Comparison of ENCODE assay signal across 8 mouse cellular contexts in genomic region chr17:15194894-15195461, GRCm38 (mm10).
DNase-seq lines count a peak whose midpoint lies in the region; ATAC-seq lines count a peak whose summit lies in the region.

No protein-coding gene starts in this region.

- peaks cover 13% of the 10 kb centered on the region for H3K4me1 ChIP-seq in heart, embryonic 15.5 days (replicated peaks)
- 0 out of 2 replicates have a peak, but pooled peaks cover 3% of the 10 kb centered on the region for H3K4me1 ChIP-seq in embryonic facial prominence, embryonic 11.5 days (ENCODE audit: control insufficient read depth, insufficient read depth, low read length)
- peaks cover 13% of the 10 kb centered on the region for H3K4me1 ChIP-seq in hindbrain, embryonic 14.5 days (replicated peaks; ENCODE audit: control insufficient read depth, insufficient read depth, low read length)
- H3K4me1 ChIP-seq in midbrain, embryonic 16.5 days (ENCODE audit: control insufficient read depth, insufficient read depth, low read length), result peaks cover 9% of the 10 kb centered on the region

- no peaks in the 10 kb centered on the region for H3K36me3 ChIP-seq in heart, embryonic 15.5 days
- no peaks in the 10 kb centered on the region for H3K36me3 ChIP-seq in embryonic facial prominence, embryonic 11.5 days (replicated peaks; ENCODE audit: control insufficient read depth, insufficient read depth, low read depth, low read length)
- H3K36me3 ChIP-seq in hindbrain, embryonic 14.5 days (replicated peaks; ENCODE audit: control insufficient read depth, insufficient read depth), result no peaks in the 10 kb centered on the region
- H3K36me3 ChIP-seq in midbrain, embryonic 16.5 days (ENCODE audit: control insufficient read depth, insufficient read depth, low read length), result no peaks in the 10 kb centered on the region

- H3K27ac ChIP-seq in heart, embryonic 15.5 days, result no peak overlapping the region
- H3K27ac ChIP-seq in embryonic facial prominence, embryonic 11.5 days (replicated peaks; ENCODE audit: low read depth, low read length), result no peak overlapping the region
- H3K27ac ChIP-seq in hindbrain, embryonic 14.5 days, result no peak overlapping the region
- no peak overlapping the region for H3K27ac ChIP-seq in midbrain, embryonic 16.5 days (ENCODE audit: low read length)

- H3K4me2 ChIP-seq in heart, embryonic 15.5 days, result no peak overlapping the region
- H3K4me2 ChIP-seq in embryonic facial prominence, embryonic 11.5 days (ENCODE audit: low read depth, low read length), result no peak overlapping the region
- no peak overlapping the region for H3K4me2 ChIP-seq in hindbrain, embryonic 14.5 days (replicated peaks)
- no peak overlapping the region for H3K4me2 ChIP-seq in midbrain, embryonic 16.5 days (ENCODE audit: low read length)

- ATAC-seq in heart, embryonic 15.5 days (replicated peaks; ENCODE audit: insufficient number of reproducible peaks, insufficient read depth, low FRiP score, low read depth), result 0 out of 2 replicates have a peak, but pooled peaks have one; percentile 23
- peak; percentile 65 for ATAC-seq in embryonic facial prominence, embryonic 11.5 days (replicated peaks; ENCODE audit: insufficient number of reproducible peaks, low FRiP score, low TSS enrichment, low read depth)
- peak; percentile 42 for ATAC-seq in hindbrain, embryonic 14.5 days (ENCODE audit: low FRiP score)
- ATAC-seq in midbrain, embryonic 16.5 days, result peak; percentile 62

- peaks cover 8% of the 10 kb centered on the region; the same call in 1 of the 2 replicates for H3K27me3 ChIP-seq in heart, embryonic 15.5 days
- no peaks in the 10 kb centered on the region for H3K27me3 ChIP-seq in embryonic facial prominence, embryonic 11.5 days (ENCODE audit: control insufficient read depth, insufficient read depth, low read length)
- no peaks in the 10 kb centered on the region for H3K27me3 ChIP-seq in hindbrain, embryonic 14.5 days (ENCODE audit: control insufficient read depth, insufficient read depth, low read length)
- no peaks in the 10 kb centered on the region for H3K27me3 ChIP-seq in midbrain, embryonic 16.5 days (ENCODE audit: control insufficient read depth, insufficient read depth, low read depth, low read length)

- 36% methylated on average over 7 of the region's 7 CpGs for WGBS in heart, embryonic 15.5 days
- WGBS in embryonic facial prominence, embryonic 11.5 days, result 10% methylated on average over 7 of the region's 7 CpGs
- WGBS in hindbrain, embryonic 14.5 days, result 8% methylated on average over 7 of the region's 7 CpGs
- 9% methylated on average over 7 of the region's 7 CpGs for WGBS in midbrain, embryonic 16.5 days

- no peak overlapping the region for H3K4me3 ChIP-seq in heart, embryonic 15.5 days
- H3K4me3 ChIP-seq in embryonic facial prominence, embryonic 11.5 days (ENCODE audit: low read depth, low read length), result no peak overlapping the region
- no peak overlapping the region for H3K4me3 ChIP-seq in hindbrain, embryonic 14.5 days (replicated peaks; ENCODE audit: low read length)
- no peak overlapping the region for H3K4me3 ChIP-seq in midbrain, embryonic 16.5 days (ENCODE audit: low read depth, low read length)

- H3K9me3 ChIP-seq in heart, embryonic 15.5 days (replicated peaks), result no peaks in the 10 kb centered on the region
- no peaks in the 10 kb centered on the region for H3K9me3 ChIP-seq in embryonic facial prominence, embryonic 11.5 days (replicated peaks; ENCODE audit: control insufficient read depth, low read length)
- no peaks in the 10 kb centered on the region for H3K9me3 ChIP-seq in hindbrain, embryonic 14.5 days (ENCODE audit: control insufficient read depth, low read length)
- no peaks in the 10 kb centered on the region for H3K9me3 ChIP-seq in midbrain, embryonic 16.5 days (replicated peaks; ENCODE audit: control insufficient read depth, low read length, poor library complexity, severe bottlenecking)

- no peak overlapping the region for H3K9ac ChIP-seq in heart, embryonic 15.5 days
- no peak overlapping the region for H3K9ac ChIP-seq in embryonic facial prominence, embryonic 11.5 days (replicated peaks; ENCODE audit: low read length)
- H3K9ac ChIP-seq in hindbrain, embryonic 14.5 days, result no peak overlapping the region
- H3K9ac ChIP-seq in midbrain, embryonic 16.5 days (ENCODE audit: low read depth, low read length), result peak overlapping the region; percentile 34; the same call in 1 of the 2 replicates

- DNase-seq in heart, adult 18-20 months, result no peak
- DNase-seq in embryonic facial prominence, embryonic 11.5 days (ENCODE audit: low spot score), result peak; percentile 46
- DNase-seq in hindbrain, embryonic 14.5 days (ENCODE audit: low spot score), result peak; percentile 55
- DNase-seq in frontal cortex, postnatal 14 days (ENCODE audit: low spot score in 2 of 2), result no peak
- DNase-seq in layer of hippocampus, adult 8-10 months (ENCODE audit: low spot score in 2 of 2), result no peak
- no peak for DNase-seq in urinary bladder, postnatal 4 days (ENCODE audit: low spot score in 2 of 2)

Comparison
In these comparisons a context has a peak if more than half of its experiments do, and no peak if none do; other contexts are left out.
1. DNase-seq: peak in embryonic facial prominence, embryonic 11.5 days (single experiment) and hindbrain, embryonic 14.5 days (single experiment); none in heart, adult 18-20 months (0 of 2), frontal cortex, postnatal 14 days (0 of 2), layer of hippocampus, adult 8-10 months (0 of 2) and urinary bladder, postnatal 4 days (0 of 2).
2. Peak in every context shown above with its lines, with median percentiles within 50 percentile points of each other: ATAC-seq.